Mouse (Mus musculus): ENCODE data around the gene Zfp980. TPM values are rescaled to one million over a fixed set of nuclear protein-coding genes. Genes with fewer than 3 reads are reported as not detected.

Zfp980 gene
- polyA plus RNA-seq, 1 experiment: 0.13 TPM

Other genes starting within 250 kb of the Zfp980 start
- 0.07 TPM for gene Zfp990, start 159.9 kb upstream of the Zfp980 start, polyA plus RNA-seq (2012; fragmentation: generic; extraction: Trizol)
- 0.71 TPM for gene Gm13212, start 85.5 kb upstream of the Zfp980 start, polyA plus RNA-seq (2012; fragmentation: generic; extraction: Trizol)
- gene Zfp986, start 198.1 kb downstream of the Zfp980 start, polyA plus RNA-seq (2012; fragmentation: generic; extraction: Trizol): not detected

All from myocyte (in vitro differentiated cells).